Mouse (Mus musculus): ENCODE measurements at regions not wholly inside any gene's neighbourhood (a gene's known extent, or its start where the extent isn't known, plus 50 kb on each side); places are given as distances from the start of the nearest gene placed in this dataset.

DNA sequence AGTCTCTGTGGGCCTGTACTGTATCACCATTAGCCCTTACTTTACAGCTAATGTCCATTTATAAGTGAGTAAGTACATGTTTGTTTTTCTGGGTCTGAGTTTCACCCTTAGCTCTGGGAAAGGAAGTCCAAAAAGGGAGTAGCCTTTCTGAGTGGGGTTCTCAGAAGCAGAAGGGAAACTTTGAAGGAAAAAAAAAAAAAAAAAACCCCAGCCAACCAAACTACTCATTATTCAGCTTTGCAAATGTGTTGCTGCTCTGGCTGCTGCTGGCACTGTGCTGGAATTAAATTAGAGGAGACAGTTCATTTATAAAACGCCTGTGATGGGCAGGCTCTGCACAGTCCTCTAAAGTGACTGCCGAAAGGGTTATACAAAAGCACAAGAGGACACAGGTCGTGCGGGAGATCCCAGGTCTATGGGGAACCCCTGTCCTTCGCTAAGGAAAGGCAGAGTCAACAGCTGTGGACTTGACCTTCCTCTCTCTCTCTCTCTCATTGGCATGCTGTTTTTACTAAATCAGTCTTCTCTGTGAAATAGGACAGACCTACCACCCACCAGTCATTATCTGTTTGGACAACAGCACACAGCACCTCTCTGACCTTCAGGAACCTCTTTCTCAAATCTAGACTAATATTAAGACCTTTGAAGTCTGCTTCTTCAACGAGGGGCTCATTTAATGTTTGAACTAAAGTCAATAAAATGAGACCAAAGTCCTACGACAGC is 165.4 kb downstream of the Cd47 start:
- DNase-seq (ENCODE audit: low spot score in 2 of 2), result peak in 1 of 2 experiments; percentile 34

DNA sequence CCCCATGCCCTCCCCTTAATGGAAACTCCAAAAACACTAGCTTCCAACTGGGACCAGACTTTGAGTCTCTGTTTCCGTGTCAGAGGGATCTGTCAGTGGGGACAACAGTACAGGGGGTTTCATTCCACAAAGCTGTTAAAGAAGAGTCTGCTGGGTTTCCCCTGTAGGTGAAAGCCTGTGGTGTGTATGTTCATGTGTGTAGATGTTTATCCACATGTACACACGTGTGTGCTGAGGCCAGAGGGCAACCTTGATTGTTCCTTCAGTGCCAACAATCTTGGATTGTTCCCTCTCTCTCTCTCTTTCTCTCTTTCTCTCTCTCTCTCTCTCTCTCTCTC is 165.9 kb downstream of the Cd47 start:
- DNase-seq (ENCODE audit: low spot score in 2 of 2), result no peak

DNA sequence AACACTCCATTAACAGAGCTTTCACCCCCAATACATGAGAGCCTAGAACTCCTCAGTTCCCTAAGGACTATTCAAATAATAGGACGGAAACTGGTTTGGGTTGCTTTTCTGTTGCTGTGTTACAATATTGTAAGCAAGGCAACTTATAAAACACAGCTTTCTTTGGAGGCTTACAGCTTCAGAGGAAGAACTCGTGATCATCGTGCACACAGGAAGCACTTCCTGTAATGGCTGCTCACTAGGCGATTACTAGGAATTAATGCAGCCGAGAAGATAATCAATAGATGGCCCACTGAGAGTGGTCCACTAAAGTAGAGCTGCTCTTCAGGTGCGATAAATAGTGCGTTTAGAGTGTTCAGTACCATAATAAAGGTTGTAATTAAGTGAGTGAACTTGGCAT is 166.8 kb downstream of the Cd47 start:
- DNase-seq (ENCODE audit: low spot score in 2 of 2), result no peak

DNA sequence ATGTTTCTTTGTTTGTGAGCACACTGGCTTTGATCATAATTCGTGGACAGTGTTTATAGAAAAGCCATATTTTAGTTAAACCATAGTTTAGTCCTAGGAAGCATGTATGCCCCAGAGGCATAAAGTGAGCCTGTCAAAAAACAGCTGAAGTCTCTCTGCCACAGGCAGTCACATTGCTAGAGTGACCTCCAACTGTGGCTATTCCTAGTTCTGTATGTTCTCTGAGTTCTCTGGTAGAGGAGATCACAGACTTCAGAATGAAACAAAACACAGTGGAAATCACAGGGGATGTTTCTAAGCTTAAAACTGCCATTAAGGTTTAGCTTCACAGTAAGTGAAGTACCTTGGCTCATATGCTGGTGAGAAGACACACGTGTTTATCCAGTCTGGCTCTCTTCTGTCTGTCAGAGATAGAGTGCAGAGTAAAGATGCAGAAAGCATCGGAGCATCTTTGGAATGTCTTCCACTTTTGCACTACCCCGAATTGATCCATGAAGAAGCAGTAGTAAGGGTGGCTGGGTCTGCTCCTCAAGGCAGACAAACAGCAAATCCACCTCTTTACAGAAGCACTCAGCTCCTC is 168.0 kb downstream of the Cd47 start:
- DNase-seq (ENCODE audit: low spot score in 2 of 2), result no peak

DNA sequence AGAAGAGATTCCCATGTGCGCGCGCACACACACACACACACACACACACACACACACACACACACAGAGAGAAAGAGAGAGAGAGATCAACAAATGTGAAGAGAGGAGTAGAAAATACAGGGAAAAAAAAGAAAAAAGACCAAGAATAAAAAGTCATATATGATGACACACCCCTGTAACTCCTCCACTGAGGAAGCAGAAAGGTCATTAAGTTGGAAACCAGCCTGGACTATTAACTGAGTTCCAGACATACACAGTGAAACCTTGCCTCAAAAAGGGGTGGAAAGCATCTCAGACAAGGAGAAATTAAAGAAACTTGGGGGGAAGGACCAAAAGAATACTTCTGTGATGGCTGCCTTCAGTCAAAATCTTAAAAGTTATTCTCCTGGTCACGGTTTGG is 168.7 kb downstream of the Cd47 start:
- no peak for DNase-seq (ENCODE audit: low spot score in 2 of 2)

DNA sequence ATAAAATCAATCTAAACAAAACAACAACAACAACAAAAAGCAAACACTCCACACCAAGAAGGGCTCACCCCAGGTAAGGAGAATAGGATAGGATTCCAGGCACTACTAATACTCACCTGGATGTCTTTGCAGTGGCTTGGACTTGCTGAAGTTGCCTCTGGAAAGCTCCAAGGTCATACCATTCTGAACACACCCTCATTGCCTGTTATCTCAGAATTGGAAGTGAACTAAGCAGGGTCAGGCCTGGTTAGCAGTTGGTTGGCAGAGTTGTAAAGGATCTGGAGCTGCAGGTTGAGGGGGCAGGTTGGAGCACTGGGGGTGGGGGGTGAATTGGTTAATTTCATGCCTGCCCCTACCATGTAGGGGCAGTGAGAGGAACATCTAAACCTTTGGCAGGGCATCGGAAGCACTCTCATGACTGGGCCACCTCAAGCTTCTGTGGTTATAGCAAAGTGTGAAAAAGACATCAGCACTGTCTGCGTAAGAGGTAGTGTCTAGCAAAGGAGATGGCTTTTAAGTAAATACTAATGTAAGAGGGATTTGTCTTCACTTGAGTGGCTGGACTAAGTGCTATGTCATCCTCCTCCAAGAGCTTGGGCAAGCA is 169.5 kb downstream of the Cd47 start:
- DNase-seq (ENCODE audit: low spot score in 2 of 2), result no peak

DNA sequence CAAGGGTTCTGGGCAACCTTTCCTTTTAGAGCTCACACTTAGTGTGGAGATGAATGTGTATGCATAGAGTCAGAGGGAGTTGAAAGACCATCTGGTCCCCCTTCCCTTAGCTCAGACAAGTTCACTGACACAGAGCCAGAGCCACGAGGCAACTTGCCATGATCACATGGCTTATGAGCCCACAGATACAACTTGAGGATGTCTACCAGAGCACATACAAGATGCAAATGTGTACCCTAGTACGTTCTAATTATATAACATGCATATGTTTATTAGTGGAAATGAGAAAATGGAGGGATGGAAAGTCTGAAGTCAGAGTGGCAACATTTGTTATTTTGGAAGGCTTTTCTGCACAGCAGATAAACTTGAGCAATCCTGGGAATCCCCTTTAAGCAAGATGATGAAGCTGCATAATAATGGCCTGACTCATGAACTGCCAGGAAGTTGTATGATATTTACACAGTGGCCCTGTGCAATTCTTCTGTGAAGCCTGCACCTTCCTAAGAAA is 170.0 kb downstream of the Cd47 start:
- DNase-seq (ENCODE audit: low spot score in 2 of 2), result peak; percentile 44 to 58

DNA sequence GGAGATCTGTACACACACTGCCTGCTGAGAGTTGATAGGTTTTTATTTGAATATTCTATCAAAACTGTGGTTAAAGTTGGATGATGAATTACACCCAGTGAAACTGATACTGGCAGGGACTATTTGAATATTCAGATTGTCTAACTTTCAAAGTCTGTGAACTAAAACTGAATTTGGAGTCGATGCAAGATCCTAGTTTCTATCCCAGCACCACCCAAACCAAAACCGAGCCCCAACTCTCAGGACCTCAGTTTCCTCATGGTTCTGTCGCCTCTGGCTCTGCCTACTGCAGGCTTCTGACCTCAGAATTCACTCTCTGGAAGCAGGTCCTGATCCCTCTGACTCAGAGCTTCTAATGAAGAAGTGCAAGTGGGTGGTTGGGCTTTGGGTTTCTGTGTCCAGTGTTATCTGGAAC is 170.8 kb downstream of the Cd47 start:
- no peak for DNase-seq (ENCODE audit: low spot score in 2 of 2)

DNA sequence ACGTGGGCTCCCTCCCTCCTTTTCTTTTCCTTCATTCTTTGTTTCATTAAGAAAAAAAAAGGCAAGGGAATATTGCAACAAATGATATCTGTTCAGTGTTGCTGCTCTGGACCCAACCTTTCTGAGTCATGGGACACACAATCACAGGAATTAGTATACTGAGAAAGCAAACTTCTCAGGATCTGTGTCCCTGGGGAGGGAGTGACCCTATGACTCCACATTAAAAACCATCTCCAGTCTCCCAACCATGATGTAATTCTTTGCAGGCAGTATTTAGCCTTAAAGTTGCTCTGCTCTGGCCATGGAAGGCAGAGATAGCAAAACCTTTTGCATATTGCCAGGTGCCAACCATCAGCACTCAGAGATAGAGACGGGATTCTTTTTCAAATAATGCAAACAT is 176.9 kb downstream of the Cd47 start:
- peak in 1 of 2 experiments; percentile 46 for DNase-seq (ENCODE audit: low spot score in 2 of 2)

DNA sequence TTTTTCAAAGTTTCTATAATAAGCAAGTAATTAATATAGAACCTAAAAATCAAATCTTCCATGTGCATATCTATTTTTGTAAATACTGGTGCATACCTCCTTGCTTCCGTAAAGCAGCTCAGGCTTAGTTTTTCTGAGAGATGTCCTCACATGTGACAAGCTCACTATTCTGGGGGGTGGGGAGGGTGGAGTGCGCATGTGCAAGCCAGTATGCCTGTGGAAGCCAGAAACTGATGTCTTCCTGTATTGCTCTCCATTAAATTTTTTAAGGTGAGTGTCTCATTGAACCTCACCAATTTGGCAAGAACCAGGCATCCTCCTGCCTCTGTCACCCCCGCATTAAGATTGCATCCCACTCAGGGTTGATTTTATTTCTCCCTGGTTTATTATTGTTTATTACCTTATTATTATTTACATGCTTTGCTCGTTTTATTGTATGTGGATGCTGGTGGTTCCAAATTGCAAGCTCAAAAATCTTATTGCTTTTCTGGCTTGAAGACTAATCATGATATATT is 179.2 kb downstream of the Cd47 start:
- DNase-seq (ENCODE audit: low spot score in 2 of 2), result no peak

DNA sequence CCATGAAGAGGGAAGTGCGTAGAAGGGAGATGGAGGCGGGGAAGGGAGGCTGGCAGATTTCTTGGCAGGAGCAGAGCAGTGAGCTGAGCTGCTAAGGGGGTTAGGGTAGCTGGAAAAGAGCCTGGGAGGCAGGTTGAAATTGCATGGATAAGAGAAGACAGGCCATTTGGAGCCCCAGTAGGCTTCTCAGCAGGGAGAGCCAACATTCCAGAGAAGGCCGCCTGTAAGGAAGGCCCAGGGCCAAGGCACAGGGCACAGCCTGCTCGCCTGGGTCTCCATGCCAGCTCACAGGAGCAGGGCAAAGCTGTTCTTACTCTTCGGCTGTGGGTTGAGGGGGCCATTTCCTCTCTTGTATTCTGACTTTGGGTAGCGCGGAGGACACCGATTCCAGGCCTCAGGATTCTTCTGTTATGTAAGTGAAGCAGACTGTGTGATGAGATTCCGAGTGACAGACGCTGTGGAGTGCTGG is 179.9 kb downstream of the Cd47 start:
- no peak for DNase-seq (ENCODE audit: low spot score in 2 of 2)

DNA sequence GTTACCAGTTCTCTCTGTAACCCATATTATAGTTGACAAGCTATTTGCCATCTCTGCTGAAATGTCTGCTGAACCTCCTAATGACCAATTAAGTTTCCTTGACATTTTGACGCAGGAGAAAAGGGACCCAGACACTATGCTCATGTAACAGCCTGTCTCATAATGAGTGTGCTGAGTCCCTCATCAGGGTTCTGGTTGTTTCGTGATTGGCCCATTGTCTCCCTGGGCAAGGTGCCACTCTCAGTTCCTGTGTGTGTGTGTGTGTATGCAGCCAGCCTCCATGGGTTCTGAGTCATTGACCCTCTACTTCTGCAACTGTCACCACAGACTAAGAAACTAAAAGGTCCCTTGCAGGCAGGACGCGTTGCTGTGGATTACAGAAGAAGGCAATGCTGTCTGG is 181.8 kb downstream of the Cd47 start:
- no peak for DNase-seq (ENCODE audit: low spot score in 2 of 2)

DNA sequence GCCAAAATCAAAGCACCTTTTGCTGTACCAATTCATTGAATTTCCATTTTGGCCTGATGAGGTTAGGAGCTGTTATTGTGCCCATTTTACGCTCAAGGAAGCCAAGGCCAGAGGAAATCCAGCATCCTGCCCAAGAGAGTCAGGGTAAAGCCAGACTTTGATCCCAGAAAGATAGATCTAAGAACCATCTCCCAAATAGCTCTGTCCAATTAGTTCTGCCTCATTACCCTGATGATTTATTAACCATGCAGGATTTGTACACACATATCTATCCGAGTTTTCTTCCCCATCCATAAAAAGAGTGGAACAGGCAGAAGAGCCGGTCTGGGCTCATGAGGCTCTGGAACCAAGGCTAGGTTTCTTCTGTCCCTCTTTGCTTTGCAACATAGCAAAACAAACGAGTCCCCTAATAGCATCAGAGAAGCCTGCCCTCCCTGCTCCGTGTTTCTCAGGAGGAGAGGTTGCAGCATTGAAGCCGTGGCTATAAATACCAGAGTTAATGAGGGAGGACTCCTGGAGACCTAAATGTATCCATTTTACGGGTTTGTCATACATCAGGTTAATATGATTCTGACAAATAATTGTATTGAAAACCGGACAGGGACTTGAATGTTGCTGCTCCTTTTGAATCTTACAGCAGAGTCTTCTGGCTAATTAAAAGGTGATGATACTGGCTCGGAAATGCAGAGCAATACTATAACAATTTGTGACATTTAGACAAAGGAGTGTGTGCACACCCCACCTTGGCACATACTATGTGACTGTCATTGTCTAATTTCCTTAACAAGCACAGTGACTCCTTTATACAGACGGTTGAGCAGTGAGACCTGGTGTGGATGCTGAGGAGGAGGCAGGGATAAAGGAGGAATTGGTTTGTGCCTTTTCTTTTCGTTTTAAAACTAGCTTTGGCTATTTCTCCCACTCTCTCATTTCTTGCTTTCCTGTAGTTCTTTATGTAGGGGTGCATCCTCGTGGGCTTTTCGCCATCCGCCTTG is 185.0 kb downstream of the Cd47 start:
- DNase-seq (ENCODE audit: low spot score in 2 of 2), result no peak

DNA sequence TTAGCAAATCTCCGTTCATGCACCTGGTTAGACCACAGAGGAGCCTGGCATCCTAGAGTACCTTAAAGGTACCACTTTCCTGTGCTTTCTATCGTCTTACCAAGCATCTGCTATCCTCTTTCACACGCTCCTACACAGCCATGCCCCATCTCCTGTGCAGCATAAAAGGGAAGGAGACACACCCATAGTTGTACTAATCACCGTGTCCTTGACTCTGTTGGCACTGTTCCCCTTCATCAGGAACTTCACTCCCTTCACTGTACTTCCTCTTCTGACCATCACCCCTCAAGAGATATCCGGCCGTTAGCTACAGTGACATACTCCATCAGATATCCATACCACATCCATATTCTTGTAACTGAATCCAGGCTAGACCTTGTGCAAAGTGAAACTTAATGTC is 186.6 kb downstream of the Cd47 start:
- no peak for DNase-seq (ENCODE audit: low spot score in 2 of 2)

DNA sequence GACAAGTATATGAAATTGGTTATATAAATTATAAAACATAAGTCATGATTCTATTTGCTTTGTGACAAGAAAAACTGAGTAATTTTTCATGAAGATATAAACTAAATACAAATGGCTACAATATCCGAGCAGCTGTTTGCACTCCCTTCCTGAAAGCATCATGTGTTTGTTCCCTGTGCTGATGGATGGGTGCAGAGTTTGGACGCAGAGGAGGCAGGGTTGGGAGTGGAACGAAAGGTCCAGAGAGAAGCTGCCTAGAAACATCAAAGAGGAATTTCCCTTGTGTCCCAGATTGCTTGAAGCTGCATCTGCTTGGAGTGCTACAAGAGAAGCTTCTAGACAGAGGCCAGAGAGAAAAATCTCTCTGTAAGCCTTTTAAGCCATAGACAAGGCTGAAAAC is 195.5 kb downstream of the Cd47 start:
- no peak for DNase-seq (ENCODE audit: low spot score in 2 of 2)

DNA sequence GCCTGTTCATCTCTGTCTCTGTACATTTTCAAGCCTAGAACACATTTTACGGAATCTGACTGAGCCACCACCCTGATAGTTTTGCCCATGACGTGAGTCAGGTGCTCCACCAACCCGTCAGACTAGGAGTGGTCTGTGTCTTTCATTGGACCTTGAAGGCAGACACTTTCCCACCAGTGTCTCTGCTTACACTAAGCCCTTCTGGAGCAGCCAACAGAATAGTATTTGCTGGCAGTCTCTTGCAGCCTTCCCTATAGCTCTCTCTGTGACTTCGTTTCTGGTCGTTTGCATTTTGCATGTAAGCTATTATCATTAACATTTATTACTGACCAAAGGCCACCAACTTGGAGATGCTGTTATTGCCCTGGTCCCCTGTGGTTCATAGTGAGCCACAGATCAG is 196.3 kb downstream of the Cd47 start:
- no peak for DNase-seq (ENCODE audit: low spot score in 2 of 2)

DNA sequence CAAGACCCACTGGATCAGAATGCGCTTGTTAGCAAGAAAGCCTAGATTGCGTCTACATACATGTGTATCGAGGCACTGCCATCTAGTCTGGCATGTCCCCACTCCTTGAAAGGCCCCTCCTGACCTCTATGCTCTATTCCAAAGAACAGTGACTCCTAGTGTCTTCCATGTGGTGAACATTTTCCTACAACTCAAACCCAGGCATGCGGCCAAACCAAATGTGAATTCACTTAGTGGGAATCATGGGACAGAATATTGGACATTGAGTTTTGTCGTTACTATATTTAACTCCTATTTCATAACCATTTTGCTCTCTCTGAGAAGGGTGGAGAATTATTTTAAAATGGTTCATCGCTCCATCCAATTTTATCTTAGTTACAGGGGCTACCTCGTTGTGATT is 196.7 kb downstream of the Cd47 start:
- peak; percentile 62 to 80 for DNase-seq (ENCODE audit: low spot score in 2 of 2)

DNA sequence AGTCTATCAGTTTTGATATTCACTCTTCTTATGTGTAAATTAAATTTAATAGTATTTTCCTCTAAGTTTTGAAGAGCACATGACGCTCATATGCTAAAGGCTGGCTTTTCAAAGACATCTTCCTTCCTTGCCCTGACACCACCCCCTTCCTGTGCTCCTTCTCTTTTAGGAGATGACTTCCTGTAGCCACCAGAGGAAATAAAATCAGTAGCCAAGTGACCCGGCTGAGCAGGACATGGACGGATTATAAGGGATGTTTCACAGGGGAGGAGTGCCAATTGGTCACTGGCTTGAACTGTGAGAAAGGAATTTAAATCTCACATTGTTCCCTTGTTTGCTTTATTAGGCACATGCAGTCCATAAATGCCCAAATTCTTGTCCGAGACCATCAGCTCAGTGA is 200.5 kb downstream of the Cd47 start:
- peak in 1 of 2 experiments; percentile 43 for DNase-seq (ENCODE audit: low spot score in 2 of 2)

DNA sequence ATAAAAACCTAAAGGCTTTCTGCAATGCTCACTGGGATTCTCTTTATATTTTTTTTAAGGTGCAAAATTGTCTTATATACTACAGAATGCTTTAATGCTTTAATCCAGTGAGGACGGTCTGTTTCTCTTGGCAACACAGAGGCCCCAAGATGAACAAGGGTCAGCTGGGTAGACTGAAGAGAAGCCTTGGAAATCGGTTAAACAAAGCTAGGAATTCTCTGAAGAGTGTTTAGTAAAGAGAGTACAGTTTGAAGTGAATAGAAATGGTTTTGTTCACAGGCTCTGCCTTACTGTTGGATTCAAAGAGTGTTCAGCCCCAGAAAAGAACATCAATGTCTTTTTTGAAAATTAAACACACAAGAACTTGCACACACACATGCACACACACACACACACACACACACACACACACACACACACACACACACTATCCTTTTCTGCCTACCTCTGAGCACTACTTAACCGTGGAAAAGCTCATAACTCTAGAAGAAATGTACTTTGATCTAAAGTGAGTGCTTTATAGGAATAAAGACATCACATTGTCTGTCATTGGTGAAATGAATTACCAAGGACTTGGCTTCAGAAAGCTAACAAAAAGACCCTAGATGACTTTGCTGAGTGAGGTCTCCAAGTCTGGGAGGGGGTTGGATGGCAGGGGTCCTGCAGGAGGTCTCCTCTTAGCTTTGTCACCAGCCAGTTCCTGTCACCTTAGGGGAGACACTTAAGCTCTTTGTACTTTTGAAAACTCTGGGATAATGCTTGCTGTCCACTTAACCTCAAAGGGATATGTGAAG is 201.5 kb downstream of the Cd47 start:
- DNase-seq (ENCODE audit: low spot score in 2 of 2), result no peak

DNA sequence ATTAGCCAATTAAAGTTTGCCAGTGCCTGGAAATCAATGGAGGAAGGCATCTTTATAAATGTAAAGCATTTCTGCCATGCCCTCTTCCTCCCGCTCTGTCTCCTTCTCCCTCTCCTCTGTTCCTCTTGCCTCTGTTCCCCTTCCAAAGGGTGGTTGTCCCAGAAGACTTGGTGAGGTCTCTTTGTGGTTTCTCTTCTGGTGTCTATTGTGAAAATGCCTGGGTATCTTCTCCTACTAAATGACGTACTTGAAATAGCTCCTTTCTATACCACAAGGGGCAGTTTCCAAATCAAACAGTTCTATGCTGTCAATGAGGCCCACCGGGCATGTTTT is 202.1 kb downstream of the Cd47 start:
- no peak for DNase-seq (ENCODE audit: low spot score in 2 of 2)

DNA sequence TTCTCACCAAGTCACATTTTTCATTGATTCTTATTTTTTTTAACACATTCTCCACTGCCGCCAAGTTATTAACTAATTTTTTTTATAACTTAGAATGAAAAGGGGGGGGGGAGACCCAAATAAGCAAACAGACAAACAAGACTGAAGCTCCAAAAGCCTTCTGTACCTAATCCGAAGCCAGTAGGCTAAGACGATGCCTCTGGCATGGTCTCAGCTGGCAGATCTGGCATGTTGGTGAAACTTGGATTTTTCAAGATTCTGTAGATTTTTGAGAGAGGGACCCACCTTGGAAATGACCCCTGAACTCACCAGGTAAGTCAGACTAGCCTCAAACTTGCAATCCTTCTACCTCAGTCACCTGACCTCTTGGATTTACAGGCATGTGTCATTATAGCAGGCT is 208.7 kb downstream of the Cd47 start:
- no peak for DNase-seq (ENCODE audit: low spot score in 2 of 2)
